Mouse (Mus musculus) right cerebral cortex, adult 2 months (tissue): ENCODE data around the gene 2700097O09Rik.
"Not testable (repeated sequence)": the region's sequence is repeated elsewhere in the genome, so short reads cannot be mapped to it uniquely, and the experiment has no call there.

Source experiments
- DNase-seq, 2 experiments: peaks; one replicate each; pipeline ENCODE4 v3.0.0; 2021 to 2022; ENCODE audit warnings: low spot score in 2 of 2

The 2700097O09Rik gene

DNA sequence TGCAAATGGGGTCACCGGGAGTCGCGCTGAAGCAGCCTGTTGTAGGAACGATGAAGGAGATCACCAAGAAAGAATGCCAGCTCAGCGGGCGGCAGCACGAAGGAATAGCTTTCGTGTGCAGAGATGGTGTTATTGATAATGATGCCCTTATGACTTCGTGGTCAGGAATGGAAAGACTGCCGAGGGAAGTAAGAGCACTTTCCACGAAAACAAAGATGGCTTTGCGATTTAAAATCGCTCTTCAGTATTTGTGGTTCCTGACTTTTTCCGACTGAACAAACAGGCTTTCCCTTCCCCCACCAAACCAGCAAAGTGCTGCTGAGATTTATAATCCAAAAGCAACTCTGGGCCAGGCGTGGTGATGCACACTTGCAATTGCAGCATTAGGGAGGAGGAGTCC, 38.9 kb downstream of the 2700097O09Rik start:
- DNase-seq = no peak

DNA sequence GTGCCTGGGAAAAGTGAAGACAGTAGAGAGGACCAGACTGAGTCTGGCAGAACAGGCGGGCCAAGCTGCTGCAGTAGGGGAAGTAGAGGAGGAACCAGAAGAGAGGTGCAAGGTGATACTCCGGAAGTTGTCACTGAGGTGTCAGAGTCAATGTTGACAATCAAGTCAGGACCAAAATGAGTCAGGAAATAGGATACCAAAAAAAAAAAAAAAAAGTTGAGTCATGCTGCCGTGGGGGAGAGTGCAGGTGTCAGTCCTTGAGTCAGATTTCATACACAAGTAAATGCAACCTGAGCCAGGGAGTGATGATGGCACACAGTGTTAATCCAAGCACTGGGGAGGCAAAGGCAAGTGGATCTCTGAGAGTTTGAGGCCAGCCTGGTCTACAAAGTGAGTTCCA, 52.8 kb downstream of the 2700097O09Rik start:
- no peak for DNase-seq

GRCm38 (mm10) chr12:55023284-55023683, 56.6 kb downstream of the 2700097O09Rik start:
- DNase-seq = no peak

- DNase-seq = no peak
Measured at GRCm38 (mm10) chr12:55019421-55019877, 60.5 kb downstream of the 2700097O09Rik start.

- no peak for DNase-seq
Measured at GRCm38 (mm10) chr12:55017119-55017721, 62.7 kb downstream of the 2700097O09Rik start.

DNA sequence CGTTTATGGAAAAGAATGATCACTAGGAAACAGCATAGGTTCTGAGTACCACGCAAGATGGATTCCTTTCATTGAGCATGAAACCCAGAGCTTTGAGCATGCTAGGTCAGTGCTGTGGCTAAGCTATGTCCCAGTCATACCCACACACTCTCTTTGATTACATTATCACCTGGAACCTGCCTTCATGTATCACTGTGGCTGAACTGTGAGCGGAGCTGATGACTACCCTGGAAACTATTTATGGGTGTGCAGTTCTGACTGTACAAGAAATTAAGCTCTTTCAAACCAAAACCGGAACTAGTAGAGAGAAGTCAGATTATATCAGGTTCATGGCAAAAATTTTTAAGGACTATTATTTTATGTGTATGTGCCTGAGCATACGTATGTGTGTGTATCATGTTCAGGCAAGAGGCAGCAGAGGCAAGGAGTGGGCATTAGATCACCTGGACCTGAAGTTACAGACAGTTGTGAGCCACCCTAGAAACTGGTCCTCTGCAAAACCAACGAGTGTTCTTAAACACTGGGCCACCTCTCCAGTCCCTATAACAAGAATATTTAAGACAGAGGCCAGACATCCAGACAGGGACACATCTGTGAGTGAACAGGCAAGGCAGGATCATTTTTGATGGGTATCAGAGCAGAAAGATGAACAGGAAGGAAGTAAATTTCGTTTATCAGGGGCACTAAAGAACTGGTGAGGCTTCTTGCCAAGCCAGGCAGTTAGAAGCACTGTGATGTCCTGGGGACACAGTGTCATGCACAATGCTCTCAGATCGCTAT, 63.4 kb downstream of the 2700097O09Rik start:
- DNase-seq = no peak

DNA sequence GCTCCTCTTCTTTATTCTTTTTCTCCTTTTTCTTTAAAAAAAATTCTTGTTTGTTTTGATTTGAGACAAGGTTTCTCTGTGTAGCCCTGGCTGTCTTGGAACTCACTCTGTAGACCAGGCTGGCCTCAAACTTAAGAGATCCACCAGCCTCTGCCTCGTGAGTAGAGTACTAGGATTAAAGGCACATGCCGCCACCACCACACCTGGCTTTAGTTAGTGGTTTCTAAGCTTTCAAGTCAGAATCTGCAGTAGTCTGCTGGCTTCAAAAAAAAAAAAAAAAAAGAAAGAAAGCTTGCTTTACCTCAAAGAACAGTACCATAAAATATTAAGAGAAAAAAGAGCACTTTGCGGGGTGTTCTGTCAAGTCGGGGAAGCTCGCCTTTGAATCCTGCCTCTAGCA, 64.5 kb downstream of the 2700097O09Rik start:
- no peak for DNase-seq

DNA sequence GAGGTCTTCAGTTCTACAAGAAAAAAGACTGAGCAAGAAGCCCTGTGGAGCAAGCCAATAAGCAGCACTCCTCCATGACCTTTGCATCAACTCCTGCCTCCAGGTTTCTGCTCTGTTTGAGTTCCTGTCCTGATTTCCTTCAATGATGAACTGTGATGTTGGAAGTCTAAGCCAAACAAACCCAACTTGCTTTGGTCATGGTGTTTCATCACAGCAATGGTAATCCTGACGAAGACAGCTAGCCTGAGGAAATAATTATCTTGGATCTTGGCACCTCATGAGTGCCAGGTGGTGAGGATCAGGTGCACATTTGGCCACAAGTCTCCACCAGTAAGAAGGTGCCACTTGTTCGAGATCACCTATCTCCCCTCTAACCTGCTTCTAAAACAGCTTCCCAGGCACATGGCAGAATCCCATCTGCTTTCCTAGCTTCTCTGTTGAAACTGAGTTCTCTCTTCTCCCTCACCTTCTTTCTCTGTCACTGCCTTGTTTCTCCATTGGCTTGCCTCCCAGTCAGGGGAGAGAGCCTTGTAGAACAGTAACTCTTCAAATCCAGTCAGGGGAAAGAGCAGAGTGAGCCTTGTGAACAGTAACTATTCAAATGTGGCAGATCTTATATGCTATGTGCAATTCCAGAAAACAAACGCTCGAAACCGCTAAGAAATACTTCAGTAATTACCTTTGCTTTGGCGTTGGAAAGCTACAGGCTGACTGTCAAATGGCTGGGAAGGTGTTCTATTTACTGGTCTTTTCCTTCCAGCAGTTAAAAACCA, 66.1 kb downstream of the 2700097O09Rik start, which contains the start of gene Baz1a:
Gene Baz1a (minus strand): TSS at position 723 of the 773 bp plus-strand sequence.
- DNase-seq = no peak

- no peak for DNase-seq
Measured at GRCm38 (mm10) chr12:55013031-55013430, 66.9 kb downstream of the 2700097O09Rik start.

DNA sequence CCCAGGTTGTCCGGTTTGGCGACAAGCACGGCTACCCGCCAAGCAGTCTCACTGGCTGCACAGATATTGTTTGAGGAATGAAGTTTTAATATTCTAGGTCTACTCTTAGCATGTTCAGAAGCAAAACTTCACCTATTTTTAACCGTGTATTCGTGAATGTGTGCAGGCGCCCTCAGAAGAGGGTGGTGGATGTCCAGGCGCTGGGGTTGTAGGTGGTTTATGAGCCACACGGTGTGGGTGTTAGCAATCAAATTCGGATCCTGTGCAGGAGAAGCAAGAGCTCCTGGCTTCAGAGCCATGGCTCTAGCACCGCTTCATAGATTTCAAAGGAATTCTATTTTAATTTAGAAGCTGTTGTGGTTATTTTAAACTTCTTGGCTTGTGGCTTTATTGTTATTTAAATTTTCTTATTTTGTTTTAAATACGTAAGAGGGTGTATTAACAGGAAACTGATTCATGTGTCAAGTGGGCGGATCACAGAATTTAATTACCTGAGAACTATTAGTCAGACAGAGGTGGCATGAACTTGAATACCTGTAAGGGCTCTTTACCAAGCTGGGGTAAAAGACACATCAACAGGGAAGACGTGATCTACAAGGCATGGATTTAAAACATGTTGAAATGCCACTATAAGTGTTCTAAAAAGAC, 72.4 kb downstream of the 2700097O09Rik start:
- peak; percentile 50 to 51 for DNase-seq

- no peak for DNase-seq
Measured at GRCm38 (mm10) chr12:55006071-55006470, 73.8 kb downstream of the 2700097O09Rik start.

DNA sequence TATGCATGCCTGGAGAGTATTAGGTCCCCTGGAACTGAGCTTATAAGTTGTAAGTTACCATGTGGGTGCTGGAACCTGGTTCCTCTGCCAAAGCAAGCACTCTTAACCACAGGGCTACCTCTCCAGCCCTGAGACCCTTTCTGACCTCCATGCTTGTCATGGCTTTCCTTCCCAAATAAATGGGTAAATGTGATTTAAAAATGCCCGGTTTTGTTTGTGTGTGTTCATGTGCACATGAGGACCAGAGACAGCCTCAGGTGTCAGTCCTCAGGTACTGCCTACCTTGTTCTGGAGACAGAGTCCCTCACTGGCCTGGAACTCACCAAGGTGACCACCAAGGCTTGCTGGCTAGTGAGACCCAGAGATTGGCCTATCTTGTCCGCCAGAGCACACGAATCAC, 75.5 kb downstream of the 2700097O09Rik start:
- DNase-seq = no peak

GRCm38 (mm10) chr12:55003843-55004242, 76.1 kb downstream of the 2700097O09Rik start:
- DNase-seq = no peak

DNA sequence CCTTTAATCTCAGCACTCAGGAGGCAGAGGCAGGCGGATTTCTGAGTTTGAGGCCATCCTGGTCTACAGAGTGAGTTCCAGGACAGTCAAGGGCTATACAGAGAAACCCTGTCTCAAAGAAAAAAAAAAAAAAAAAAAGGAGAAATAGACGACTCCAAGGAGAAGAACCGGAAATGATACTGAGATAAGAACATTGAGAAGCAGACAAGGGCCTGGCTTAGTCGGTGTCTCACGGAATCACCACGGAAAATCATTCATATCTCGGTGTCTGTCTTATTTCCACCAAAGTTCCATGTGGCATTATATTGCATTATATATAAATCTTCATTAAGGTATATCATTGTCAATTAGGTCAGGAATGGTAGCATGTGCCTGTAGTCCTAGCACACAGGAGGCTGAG, 77.4 kb downstream of the 2700097O09Rik start:
- DNase-seq = not testable (repeated sequence)

- peak in 1 of 2 experiments; percentile 8 for DNase-seq
Measured at GRCm38 (mm10) chr12:54999016-54999690, 80.8 kb downstream of the 2700097O09Rik start.

GRCm38 (mm10) chr12:54998411-54998810, 81.5 kb downstream of the 2700097O09Rik start:
- DNase-seq = no peak

- no peak for DNase-seq
Measured at GRCm38 (mm10) chr12:54996979-54997474, 82.9 kb downstream of the 2700097O09Rik start.

DNA sequence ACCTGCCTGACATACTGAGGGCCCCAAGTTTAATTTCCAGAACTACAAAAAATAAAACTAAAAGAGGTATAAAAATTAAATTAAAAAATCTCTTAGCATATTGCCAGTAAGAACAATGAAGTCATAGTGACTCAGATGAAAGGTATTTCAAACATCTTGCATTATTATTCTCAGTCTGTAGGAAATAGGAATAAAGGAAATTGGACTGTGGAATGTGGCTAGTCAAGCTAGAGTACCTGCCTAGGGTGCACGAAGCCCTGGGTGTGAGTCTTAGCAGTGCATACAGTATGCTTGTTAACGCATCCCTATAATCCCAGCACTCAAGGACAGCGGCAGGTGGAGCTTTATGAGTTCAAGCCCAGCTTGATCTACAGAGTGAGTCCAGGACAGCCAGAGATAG, 83.9 kb downstream of the 2700097O09Rik start:
- DNase-seq = no peak
